In the genomic region with DNA sequence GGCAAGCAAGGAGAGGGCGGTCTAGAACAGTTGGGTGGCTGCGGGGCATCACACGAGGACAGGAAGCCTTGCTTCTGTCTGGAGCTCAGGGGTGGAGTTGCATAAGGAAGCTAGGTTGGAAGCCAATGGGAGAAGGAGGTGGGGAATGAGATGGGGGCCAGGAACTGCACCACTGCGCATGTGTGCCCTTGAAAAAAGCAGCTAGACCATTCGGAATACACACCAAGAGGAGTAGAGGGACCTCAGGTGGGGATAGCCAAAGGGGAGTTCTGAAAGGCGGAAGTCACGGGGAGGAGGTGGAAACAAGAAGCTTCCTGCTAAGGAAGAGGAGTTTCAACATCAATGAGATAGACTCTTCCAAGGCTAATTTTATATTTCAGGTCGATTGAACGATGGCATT, we compare ENCODE assay signal across 30 mouse cellular contexts. TPM values are rescaled to one million over a fixed set of nuclear protein-coding genes. Genes with fewer than 3 reads are reported as not detected.
DNase-seq lines count a peak whose midpoint lies in the region; ATAC-seq and TF ChIP-seq lines count a peak whose summit lies in the region.
"Had no signal": no experiment of that assay in that cellular context is flagged by ENCODE, and none has a peak within 500 bp of the region (broad histone marks: within the 10 kb centered on the region; RNA-seq: fewer than 3 reads in every experiment).

No protein-coding gene starts in this region.

- no peaks in the 10 kb centered on the region for H3K79me2 ChIP-seq in heart, adult 2 months (replicated peaks; ENCODE audit: control insufficient read depth, insufficient read depth, low read length)

- peaks cover 43% of the 10 kb centered on the region for H3K4me1 ChIP-seq in E14TG2a.4 (replicated peaks; ENCODE audit: low read depth, low read length)
- peaks cover 31% of the 10 kb centered on the region for H3K4me1 ChIP-seq in bone marrow macrophage, adult 2 months (ENCODE audit: control insufficient read depth, insufficient read depth, low read length)
- peaks cover 1% of the 10 kb centered on the region; the same call in 1 of the 2 replicates for H3K4me1 ChIP-seq in heart, adult 2 months (ENCODE audit: control insufficient read depth, insufficient read depth, low read length)
- H3K4me1 ChIP-seq: embryonic facial prominence, embryonic 13.5 days; forebrain, embryonic 12.5 days; forebrain, embryonic 15.5 days had no signal

- no peak for TF ChIP-seq CTCF in E14TG2a.4 (conservative IDR thresholded peaks at IDR 0.05; ENCODE audit: low read length)
- TF ChIP-seq CTCF in bone marrow macrophage, adult 2 months (IDR thresholded peaks at IDR 0.05; ENCODE audit: low read depth, low read length): no peak
- no peak for TF ChIP-seq CTCF in heart, adult 2 months (IDR thresholded peaks at IDR 0.05)

- ATAC-seq in megakaryocyte, adult 5-6 weeks (ENCODE audit: poor library complexity, severe bottlenecking): peak; percentile 57
- ATAC-seq: activated CD4-positive, CD25-positive, alpha-beta regulatory T cell, adult 4 months; forebrain, embryonic 15.5 days; hindbrain, postnatal 0 days; inflammation-experienced regulatory T-cells, adult 6 months had no signal

- H3K9me3 ChIP-seq in E14TG2a.4 (ENCODE audit: low read length): no peaks in the 10 kb centered on the region
- H3K9me3 ChIP-seq: embryonic facial prominence, embryonic 10.5 days; embryonic facial prominence, embryonic 13.5 days; forebrain, embryonic 12.5 days; forebrain, embryonic 15.5 days; heart, embryonic 13.5 days had no signal

- TF ChIP-seq EP300 in heart, adult 2 months (IDR thresholded peaks at IDR 0.05; ENCODE audit: insufficient read depth, low read depth, low read length): no peak

- intact Hi-C loops in heart, adult 2 months (cut with DNase I): no loop called here

- peak; percentile 91 for DNase-seq in R1 (ENCODE audit: low read depth, low spot score)
- DNase-seq in retina, postnatal 1 day: no peak
- no peak for DNase-seq in left cerebral cortex, adult 9 months (ENCODE audit: low spot score in 2 of 2)
- DNase-seq in gastrocnemius, adult 8-10 months (ENCODE audit: low spot score in 2 of 2): no peak
- DNase-seq in heart, adult 2 months: no peak
- DNase-seq: adrenal gland, adult 8-10 months; adrenal gland, postnatal 25 days; cerebellum, adult 18-20 months; cerebellum, adult 9-10 months; cerebellum, postnatal 14 days; embryo, embryonic 11 days; gastrocnemius, postnatal 25 days; heart, postnatal 14 days; heart, postnatal 4 days; kidney, adult 18-20 months had no signal

- H3K27ac ChIP-seq in bone marrow macrophage, adult 2 months (ENCODE audit: insufficient read depth, low read depth, low read length): 0 out of 2 replicates have a peak overlapping the region, but pooled peaks have one; percentile 18
- no peak overlapping the region for H3K27ac ChIP-seq in heart, adult 2 months
- H3K27ac ChIP-seq: embryonic facial prominence, embryonic 10.5 days; embryonic facial prominence, embryonic 13.5 days; forebrain, embryonic 12.5 days; forebrain, embryonic 15.5 days; heart, embryonic 13.5 days; hindbrain, embryonic 14.5 days; hindbrain, postnatal 0 days had no signal

- peak overlapping the region; percentile 20; the same call in 1 of the 2 replicates for H3K4me3 ChIP-seq in E14TG2a.4 (replicated peaks; ENCODE audit: low read length)
- peak overlapping the region; percentile 0 for H3K4me3 ChIP-seq in bone marrow macrophage, adult 2 months (ENCODE audit: insufficient read depth, low read length)
- H3K4me3 ChIP-seq in heart, adult 2 months: no peak overlapping the region
- H3K4me3 ChIP-seq: embryonic facial prominence, embryonic 10.5 days; embryonic facial prominence, embryonic 13.5 days; erythroblast, embryonic 14.5 days; forebrain, embryonic 12.5 days; forebrain, embryonic 15.5 days; heart, embryonic 13.5 days had no signal

- no peaks in the 10 kb centered on the region for H3K27me3 ChIP-seq in E14TG2a.4 (ENCODE audit: insufficient read depth, low read length)
- no peaks in the 10 kb centered on the region for H3K27me3 ChIP-seq in heart, adult 2 months (ENCODE audit: control insufficient read depth, insufficient read depth, low read length)
- H3K27me3 ChIP-seq: embryonic facial prominence, embryonic 13.5 days; forebrain, embryonic 12.5 days; forebrain, embryonic 15.5 days; heart, embryonic 13.5 days had no signal

- no peak for TF ChIP-seq POLR2A in bone marrow macrophage, adult 2 months (IDR thresholded peaks at IDR 0.05; ENCODE audit: borderline replicate concordance, low read depth, low read length)
- TF ChIP-seq POLR2A in heart, adult 2 months (IDR thresholded peaks at IDR 0.05; ENCODE audit: insufficient read depth, low read depth, low read length): no peak

- H3K9ac ChIP-seq in heart, adult 2 months (ENCODE audit: low read depth, low read length): no peak overlapping the region
- H3K9ac ChIP-seq: embryonic facial prominence, embryonic 13.5 days; forebrain, embryonic 12.5 days; forebrain, embryonic 15.5 days; heart, embryonic 13.5 days; hindbrain, embryonic 14.5 days had no signal

- 59% methylated on average over 9 of the region's 9 CpGs for WGBS in heart, adult 2 months

- peaks cover 4% of the 10 kb centered on the region; the same call in 1 of the 2 replicates for H3K36me3 ChIP-seq in E14TG2a.4 (ENCODE audit: insufficient read depth, low read length)
- H3K36me3 ChIP-seq in heart, adult 2 months (ENCODE audit: control insufficient read depth, insufficient read depth, low read length): no peaks in the 10 kb centered on the region

RNA-seq across cellular contexts. Expression of a gene that starts 13.9 kb away (rescaled TPM):
- polyA plus RNA-seq in bone marrow macrophage, adult 2 months (2012; ENCODE audit: insufficient read depth, insufficient read length, missing spikeins): not detected in 2 replicates
- total RNA-seq in megakaryocyte, adult 5-6 weeks (2015): 0.11 and 1.5 TPM in 2 replicates
- total RNA-seq in megakaryocyte, adult 5-6 weeks (2017): 0.48 and 15.2 TPM in 2 replicates
- not detected for total RNA-seq in gastrocnemius, adult 8-10 months (2022)
- total RNA-seq in heart, adult 2 months (2021): not detected
- polyA plus RNA-seq in heart, adult 2 months (2012; rRNA removed): 0.10 TPM in 1 of 2 replicates, not detected in the other
- total RNA-seq: adrenal gland, postnatal 25 days; gastrocnemius, adult 18-20 months; gastrocnemius, postnatal 25 days; heart, adult 8-10 months; heart, postnatal 14 days; heart, postnatal 4 days had no signal
- polyA plus RNA-seq: embryonic facial prominence, embryonic 13.5 days; erythroblast, embryonic 14.5 days; hindbrain, embryonic 14.5 days had no signal
